Mouse (Mus musculus): ENCODE results near the gene Ap5z1. TPM values are rescaled to one million over a fixed set of nuclear protein-coding genes. Genes with fewer than 3 reads are reported as not detected.

The Ap5z1 gene
- polyA plus RNA-seq, 1 experiment from 2014 or later: 12.0 TPM

DNA sequence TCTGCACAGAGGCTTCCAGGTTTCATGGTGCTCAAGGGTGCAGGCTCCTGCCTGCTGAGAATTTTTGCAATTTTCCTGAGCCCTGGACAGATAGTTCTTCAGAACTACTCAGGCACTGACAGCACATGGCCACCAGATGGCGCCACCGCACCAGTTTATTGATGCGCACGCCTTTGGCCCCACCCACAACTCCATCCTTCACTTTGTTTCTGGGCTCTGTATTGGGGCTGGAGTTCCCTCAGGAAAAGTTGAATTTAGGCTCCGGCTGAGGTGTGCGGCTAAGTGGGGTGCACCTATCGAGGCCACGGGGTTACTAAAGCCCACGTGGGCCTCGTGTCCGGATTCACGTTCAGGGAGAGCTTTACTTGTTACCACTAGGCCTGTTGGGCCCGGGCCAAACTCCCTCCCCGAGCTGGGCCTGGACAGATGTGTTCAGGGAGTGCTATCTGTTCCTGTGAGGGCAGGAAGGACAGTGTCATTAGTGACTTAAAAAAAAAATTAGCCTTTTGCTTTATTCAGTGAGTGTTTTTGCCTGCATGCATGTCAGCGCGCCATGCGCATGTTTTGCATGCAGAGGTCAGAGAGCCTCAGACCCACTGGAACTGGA lies 15.2 kb downstream of the Ap5z1 start:
- peak; percentile 73 for ATAC-seq

DNA sequence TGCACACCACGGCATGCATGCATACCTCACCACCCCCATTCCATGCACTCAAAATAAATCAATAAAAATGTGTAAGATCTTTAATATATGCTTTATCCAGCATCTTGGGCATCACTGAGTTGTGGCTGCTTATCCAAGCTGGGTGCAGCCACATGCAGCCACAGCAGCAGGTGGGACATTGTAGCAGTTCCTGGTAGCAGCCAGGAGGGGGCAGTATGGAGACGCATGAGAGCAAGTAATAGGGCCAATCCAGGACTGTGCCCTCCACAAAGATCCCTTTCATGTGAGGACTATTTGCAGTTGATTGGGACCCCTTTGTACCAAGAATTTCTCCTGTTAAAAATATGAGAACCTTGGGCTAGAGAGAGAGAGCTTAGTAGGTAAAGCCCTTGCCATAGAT lies 18.8 kb downstream of the Ap5z1 start:
- Histone ChIP-seq H3K9me3 (no peaks in the 10 kb centered on the region), H3K27ac (no peak overlapping the region), H3K36me3 (no peaks in the 10 kb centered on the region), H3K4me1 (replicated peaks) (peaks cover 9% of the 10 kb centered on the region), H3K9ac (no peak overlapping the region), H3K27me3 (replicated peaks) (no peaks in the 10 kb centered on the region), H3K4me2 (replicated peaks) (no peak overlapping the region), H3K4me3 (replicated peaks) (no peak overlapping the region)
- ATAC-seq: no peak
- WGBS: 53% methylated on average over 2 of the region's 2 CpGs

More for the DNA sequence above, 15.2 kb downstream of the Ap5z1 start:
- Histone ChIP-seq H3K27me3 (replicated peaks) (no peaks in the 10 kb centered on the region), H3K9ac (no peak overlapping the region), H3K4me1 (replicated peaks) (peaks cover 9% of the 10 kb centered on the region; the same call in 1 of the 2 replicates), H3K9me3 (no peaks in the 10 kb centered on the region), H3K4me3 (replicated peaks) (no peak overlapping the region), H3K4me2 (replicated peaks) (peak overlapping the region; percentile 46; the same call in 1 of the 2 replicates), H3K36me3 (no peaks in the 10 kb centered on the region), H3K27ac (no peak overlapping the region)
- WGBS: 29% methylated on average over 17 of the region's 17 CpGs

DNA sequence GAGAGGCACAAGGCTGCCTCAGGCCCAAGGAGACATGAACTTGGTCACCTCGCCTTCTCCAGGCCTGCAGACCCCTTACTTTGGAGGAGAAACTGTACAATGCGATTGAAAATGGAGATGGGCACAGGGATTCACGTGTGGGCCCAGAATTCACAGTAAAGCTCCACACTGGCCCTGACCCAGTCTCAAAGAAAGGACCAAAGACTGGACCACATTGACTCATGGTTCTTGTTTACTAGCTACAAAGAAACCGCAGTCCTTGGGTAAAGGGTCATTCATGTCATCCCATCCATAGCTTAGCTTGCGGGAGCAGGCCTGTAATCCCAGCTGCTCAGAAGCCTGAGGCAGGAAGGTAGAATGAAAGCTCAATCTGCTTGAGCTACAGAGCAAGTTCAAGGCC lies 19.8 kb downstream of the Ap5z1 start:
- Histone ChIP-seq H3K9ac (no peak overlapping the region), H3K36me3 (no peaks in the 10 kb centered on the region)
- WGBS: 92% methylated on average over 5 of the region's 5 CpGs

DNA sequence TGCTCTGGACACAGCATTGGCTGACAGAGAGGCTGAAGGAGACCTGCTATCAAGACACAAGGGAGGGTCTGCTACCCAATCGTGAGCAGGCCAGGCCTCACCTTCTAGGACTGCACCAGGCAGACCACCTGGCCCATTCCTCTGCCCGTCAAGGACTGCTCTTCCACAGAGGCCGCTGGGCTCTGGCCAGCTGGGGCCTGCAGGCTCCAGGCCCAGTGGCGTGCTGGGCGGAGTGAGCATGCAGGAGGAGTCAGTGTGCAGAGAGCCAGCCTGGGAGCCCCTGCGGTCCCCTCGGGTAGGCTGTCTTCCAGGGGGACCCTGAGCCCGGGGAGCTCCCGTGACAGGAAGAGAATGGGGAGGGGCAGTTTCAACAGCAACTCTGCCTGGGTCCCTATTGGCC lies 22.9 kb downstream of the Ap5z1 start:
- H3K9me3 ChIP-seq: no peaks in the 10 kb centered on the region
- no peak overlapping the region for H3K4me3 ChIP-seq (replicated peaks)
- H3K27ac ChIP-seq: no peak overlapping the region
- H3K27me3 ChIP-seq (replicated peaks): no peaks in the 10 kb centered on the region
- H3K9ac ChIP-seq: no peak overlapping the region
- no peaks in the 10 kb centered on the region for H3K36me3 ChIP-seq
- 60% methylated on average over 9 of the region's 9 CpGs for WGBS
- no peak for ATAC-seq
- H3K4me1 ChIP-seq (replicated peaks): peaks cover 1% of the 10 kb centered on the region; the same call in 1 of the 2 replicates
- H3K4me2 ChIP-seq (replicated peaks): no peak overlapping the region

More for the DNA sequence above, 19.8 kb downstream of the Ap5z1 start:
- Histone ChIP-seq H3K4me2 (replicated peaks) (no peak overlapping the region), H3K4me1 (replicated peaks) (peaks cover 9% of the 10 kb centered on the region), H3K27me3 (replicated peaks) (no peaks in the 10 kb centered on the region), H3K27ac (no peak overlapping the region), H3K9me3 (no peaks in the 10 kb centered on the region), H3K4me3 (replicated peaks) (no peak overlapping the region)
- ATAC-seq: no peak

DNA sequence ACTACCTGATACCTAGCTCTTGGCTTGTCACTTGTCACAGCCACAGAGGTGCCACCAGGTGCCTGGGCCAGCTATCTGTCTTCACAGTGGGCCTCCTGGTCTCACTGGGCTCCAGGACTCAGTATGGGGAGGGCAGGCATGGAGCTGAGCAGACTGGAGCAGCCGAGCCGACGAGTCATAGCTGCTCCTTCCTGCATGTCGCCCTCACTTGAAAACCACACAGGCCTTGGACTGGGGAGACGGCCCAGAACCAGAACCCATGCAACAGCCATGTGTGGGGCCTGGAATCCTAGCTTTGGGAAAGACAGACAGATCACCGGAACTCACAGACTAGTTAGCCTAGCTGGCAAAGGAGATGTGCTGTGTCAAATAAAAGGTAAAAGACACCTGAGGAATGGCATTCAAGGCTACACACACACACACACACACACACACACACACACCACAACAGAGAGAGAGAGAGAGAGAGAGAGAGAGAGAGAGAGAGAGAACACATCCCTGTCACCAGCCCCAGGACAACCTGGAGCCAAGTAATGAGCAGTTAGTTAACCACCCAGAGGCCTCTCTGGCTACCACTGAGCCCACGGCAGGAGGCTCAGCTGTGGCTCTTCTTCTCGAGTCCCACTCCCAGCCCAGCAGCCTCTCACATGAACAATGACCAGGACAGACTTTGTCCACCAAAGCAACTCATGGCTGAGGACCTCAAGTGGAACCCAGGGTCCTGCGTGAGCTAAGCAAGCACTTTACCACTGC lies 26.4 kb downstream of the Ap5z1 start:
- no peaks in the 10 kb centered on the region for H3K36me3 ChIP-seq
- H3K4me2 ChIP-seq (replicated peaks): no peak overlapping the region
- no peak overlapping the region for H3K4me3 ChIP-seq (replicated peaks)
- no peak overlapping the region for H3K9ac ChIP-seq
- WGBS: 78% methylated on average over 9 of the region's 9 CpGs
- ATAC-seq: no peak
- H3K27ac ChIP-seq: no peak overlapping the region
- H3K4me1 ChIP-seq (replicated peaks): no peaks in the 10 kb centered on the region; the same call in 1 of the 2 replicates
- no peaks in the 10 kb centered on the region for H3K9me3 ChIP-seq
- H3K27me3 ChIP-seq (replicated peaks): no peaks in the 10 kb centered on the region

DNA sequence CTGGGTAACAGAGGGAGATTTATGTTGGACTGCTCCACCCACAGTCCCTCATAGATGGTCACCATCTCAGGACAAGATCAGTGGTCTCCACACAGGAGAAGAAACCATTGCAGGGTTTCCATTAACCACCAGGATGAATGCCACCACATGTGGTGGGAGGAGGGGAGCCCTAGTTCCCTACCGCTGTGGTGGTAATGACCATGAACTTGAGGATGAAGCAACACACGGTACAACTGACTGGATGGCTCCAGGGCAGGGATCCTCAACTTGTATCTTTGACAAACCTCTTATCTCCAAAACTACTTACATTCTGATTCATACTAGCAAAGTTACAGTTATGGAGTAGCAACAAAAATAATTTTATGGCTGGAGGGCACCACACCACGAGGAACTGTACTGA lies 29.6 kb downstream of the Ap5z1 start:
- Histone ChIP-seq H3K4me2 (replicated peaks) (no peak overlapping the region), H3K27me3 (replicated peaks) (no peaks in the 10 kb centered on the region), H3K36me3 (no peaks in the 10 kb centered on the region), H3K4me1 (replicated peaks) (no peaks in the 10 kb centered on the region), H3K27ac (no peak overlapping the region), H3K9ac (no peak overlapping the region), H3K9me3 (no peaks in the 10 kb centered on the region), H3K4me3 (replicated peaks) (no peak overlapping the region)
- no peak for ATAC-seq
- 83% methylated on average over 3 of the region's 3 CpGs for WGBS

DNA sequence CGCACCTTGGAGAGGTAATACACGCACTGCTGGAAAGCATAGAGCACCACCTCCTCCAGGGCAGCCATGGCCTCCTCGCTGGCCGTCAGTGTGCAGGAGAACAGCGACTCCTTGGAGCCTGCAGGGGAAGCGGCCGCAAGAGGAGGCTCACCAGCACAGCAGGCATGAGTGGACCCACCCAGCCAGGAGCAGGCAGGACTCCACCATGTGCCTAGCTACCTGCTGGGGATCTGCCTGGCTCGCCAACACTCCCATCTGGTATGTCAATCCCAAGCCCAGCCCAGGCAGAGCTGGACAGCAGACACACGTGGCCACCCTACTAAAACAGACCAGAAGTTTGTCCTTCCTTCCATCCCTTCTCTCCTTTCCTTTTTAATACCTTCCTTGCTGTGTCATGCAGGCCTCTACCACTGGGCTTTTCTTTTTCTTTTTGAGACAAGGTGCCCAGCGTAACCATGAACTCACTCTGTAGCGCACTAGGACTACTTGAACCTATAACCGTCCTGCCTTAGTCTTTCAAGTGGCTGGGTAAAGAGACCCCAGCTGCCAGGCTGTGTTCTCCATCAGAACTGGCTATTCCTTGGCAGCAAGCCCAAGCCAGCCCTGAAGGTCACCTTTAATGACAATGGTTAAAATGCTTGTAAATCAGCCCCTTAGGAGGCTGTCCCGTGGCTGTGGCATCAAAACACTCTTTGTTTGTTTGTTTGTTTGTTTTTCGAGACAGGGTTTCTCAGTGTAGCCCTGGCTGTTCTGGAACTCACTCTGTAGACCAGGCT lies 31.8 kb downstream of the Ap5z1 start:
- Histone ChIP-seq H3K4me2 (replicated peaks) (no peak overlapping the region), H3K27me3 (replicated peaks) (no peaks in the 10 kb centered on the region), H3K9me3 (no peaks in the 10 kb centered on the region), H3K9ac (no peak overlapping the region), H3K36me3 (no peaks in the 10 kb centered on the region), H3K27ac (no peak overlapping the region), H3K4me3 (replicated peaks) (no peak overlapping the region), H3K4me1 (replicated peaks) (no peaks in the 10 kb centered on the region)
- 59% methylated on average over 14 of the region's 14 CpGs for WGBS
- ATAC-seq: no peak

DNA sequence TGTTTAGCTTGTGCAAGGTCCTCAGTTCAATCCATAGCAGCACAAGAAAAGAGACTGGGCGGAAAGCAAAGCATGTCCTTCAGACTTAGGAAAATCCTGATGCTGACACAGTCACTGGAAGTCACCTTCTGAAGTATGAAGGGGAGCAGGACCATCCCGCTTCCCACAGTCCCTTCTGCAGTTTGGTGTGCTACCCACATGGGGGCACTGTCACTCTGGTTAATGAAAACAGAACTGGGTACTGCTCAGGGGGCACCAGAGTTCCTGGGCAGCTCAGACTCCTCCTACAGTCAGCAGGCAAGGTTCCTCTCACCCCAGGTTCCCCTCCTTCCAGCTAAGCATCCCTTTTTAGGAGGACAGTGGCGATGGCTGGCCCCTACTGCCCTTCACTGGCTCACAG lies 35.2 kb downstream of the Ap5z1 start:
- no peak overlapping the region for H3K27ac ChIP-seq
- H3K4me2 ChIP-seq (replicated peaks): no peak overlapping the region
- no peaks in the 10 kb centered on the region for H3K9me3 ChIP-seq
- no peak for ATAC-seq
- H3K4me1 ChIP-seq (replicated peaks): no peaks in the 10 kb centered on the region
- no peaks in the 10 kb centered on the region for H3K36me3 ChIP-seq
- H3K4me3 ChIP-seq (replicated peaks): no peak overlapping the region
- no peaks in the 10 kb centered on the region for H3K27me3 ChIP-seq (replicated peaks)
- WGBS: 68% methylated on average over 3 of the region's 3 CpGs
- H3K9ac ChIP-seq: no peak overlapping the region

DNA sequence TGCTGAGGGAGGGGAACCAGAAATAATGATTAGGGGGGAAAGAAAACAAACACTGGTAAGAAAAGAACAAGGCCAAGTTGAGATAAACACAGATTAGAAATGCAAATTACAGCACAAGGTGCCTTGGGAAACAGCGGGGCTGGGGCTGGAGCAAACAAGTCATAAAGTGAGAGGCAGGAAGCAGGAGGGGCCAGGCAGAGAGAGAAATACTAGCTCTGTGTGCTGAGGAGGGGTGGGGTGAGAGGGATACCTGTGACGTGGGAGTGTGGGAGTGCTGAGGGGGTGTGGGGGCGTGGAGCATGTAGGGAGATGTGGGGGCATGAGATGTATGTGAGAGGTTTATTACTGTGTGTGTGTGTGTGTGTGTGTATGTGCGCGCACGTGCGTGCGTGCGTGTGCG lies 37.2 kb downstream of the Ap5z1 start:
- Histone ChIP-seq H3K27ac (no peak overlapping the region), H3K4me1 (replicated peaks) (no peaks in the 10 kb centered on the region), H3K9me3 (no peaks in the 10 kb centered on the region), H3K27me3 (replicated peaks) (no peaks in the 10 kb centered on the region), H3K4me3 (replicated peaks) (no peak overlapping the region), H3K9ac (no peak overlapping the region), H3K36me3 (no peaks in the 10 kb centered on the region), H3K4me2 (replicated peaks) (no peak overlapping the region)
- 57% methylated on average over 10 of the region's 10 CpGs for WGBS
- ATAC-seq: peak; percentile 66

DNA sequence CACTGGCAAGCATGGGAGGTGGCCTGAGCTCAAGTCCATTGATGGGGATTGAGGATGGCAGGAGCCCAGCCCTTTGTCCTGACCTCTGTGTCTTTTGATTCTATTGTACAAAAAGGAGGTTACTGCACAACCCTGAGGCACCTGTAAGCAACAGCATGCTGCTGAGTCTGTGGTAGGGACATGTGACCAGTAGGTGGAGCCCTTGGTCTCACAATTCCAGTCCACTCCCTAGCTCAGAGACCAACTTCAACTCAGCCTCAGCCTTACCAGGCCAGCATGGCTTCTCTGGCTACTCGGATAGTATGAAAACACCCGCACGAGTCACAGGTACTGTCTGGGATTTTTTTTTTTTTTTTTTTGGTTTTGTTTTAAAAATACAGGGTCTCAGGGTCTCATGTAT lies 38.7 kb downstream of the Ap5z1 start:
- peak; percentile 92 for ATAC-seq
- Histone ChIP-seq H3K27me3 (replicated peaks) (no peaks in the 10 kb centered on the region), H3K36me3 (no peaks in the 10 kb centered on the region), H3K4me1 (replicated peaks) (no peaks in the 10 kb centered on the region), H3K9ac (no peak overlapping the region), H3K9me3 (no peaks in the 10 kb centered on the region), H3K4me3 (replicated peaks) (no peak overlapping the region), H3K27ac (no peak overlapping the region), H3K4me2 (replicated peaks) (no peak overlapping the region)
- WGBS: 1% methylated on average over 3 of the region's 3 CpGs

DNA sequence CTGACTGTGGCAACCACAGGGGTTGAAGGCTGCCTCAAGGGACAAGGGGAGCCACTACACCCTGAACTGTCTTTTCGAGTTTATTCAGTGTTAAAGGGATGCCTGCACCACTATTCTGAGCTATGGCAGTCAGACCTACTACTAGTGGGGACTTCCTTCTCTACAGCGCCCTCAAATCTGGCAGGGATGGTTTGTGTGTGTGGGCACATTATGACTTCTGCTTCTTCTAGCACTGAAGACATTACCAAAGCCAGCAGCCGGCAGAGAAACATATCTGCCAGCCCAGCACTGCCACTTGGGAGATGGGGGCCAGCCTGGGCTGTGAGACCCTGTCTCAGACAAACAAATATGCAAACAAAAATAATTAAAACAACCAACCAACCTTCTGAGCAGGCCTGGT lies 40.4 kb downstream of the Ap5z1 start:
- Histone ChIP-seq H3K27me3 (replicated peaks) (no peaks in the 10 kb centered on the region), H3K9ac (no peak overlapping the region), H3K4me1 (replicated peaks) (peaks cover 1% of the 10 kb centered on the region; the same call in 1 of the 2 replicates), H3K9me3 (no peaks in the 10 kb centered on the region), H3K36me3 (no peaks in the 10 kb centered on the region), H3K4me2 (replicated peaks) (no peak overlapping the region), H3K4me3 (replicated peaks) (no peak overlapping the region), H3K27ac (no peak overlapping the region)
- WGBS: 86% methylated on average over 3 of the region's 3 CpGs
- no peak for ATAC-seq

DNA sequence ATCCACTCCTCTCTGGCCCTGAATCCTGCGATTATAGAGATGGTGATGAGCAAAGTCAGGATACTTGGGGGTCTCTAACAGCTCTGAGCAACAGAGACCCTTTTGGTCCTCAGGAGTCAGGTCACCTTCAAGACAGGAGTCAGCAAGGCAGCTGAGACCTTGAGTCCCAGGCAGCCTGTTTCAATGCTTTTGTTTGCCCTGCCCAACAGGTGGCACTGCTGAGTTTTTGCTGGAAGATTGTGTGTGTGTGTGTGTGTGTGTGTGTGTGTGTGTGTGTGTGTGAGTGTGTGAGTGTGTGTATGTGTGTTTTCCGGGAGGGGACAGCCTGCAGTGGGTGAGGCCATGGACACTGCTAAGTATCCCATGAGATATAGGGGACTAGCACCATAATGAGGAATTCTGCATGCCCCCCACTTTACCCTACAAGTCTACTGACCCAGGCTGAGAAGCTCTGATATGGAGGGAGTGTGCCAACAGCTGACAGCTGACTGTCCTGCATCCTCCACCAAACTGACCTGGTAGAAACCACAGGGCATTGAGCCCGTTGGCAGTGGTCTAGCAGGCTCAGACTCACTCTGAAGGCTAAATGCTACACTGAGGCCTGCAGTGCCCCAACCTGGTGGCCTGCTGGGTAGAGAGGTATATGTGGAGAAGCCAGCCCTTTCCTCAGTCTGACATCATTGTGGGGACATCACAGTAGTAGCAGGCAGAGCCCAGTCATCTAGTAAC lies 42.1 kb downstream of the Ap5z1 start:
- no peak overlapping the region for H3K9ac ChIP-seq
- no peak overlapping the region for H3K4me3 ChIP-seq (replicated peaks)
- no peaks in the 10 kb centered on the region for H3K27me3 ChIP-seq (replicated peaks)
- H3K4me2 ChIP-seq (replicated peaks): no peak overlapping the region
- WGBS: 65% methylated on average over 3 of the region's 3 CpGs
- no peaks in the 10 kb centered on the region for H3K9me3 ChIP-seq
- no peaks in the 10 kb centered on the region for H3K36me3 ChIP-seq
- H3K4me1 ChIP-seq (replicated peaks): peaks cover 9% of the 10 kb centered on the region; the same call in 1 of the 2 replicates
- no peak for ATAC-seq
- no peak overlapping the region for H3K27ac ChIP-seq

All from intestine, embryonic 15.5 days (tissue).